Mouse (Mus musculus) central nervous system, embryonic 14 days (tissue): Measurements from ENCODE around the gene Gm9045. TPM values are rescaled to one million over a fixed set of nuclear protein-coding genes. Genes with fewer than 3 reads are reported as not detected.

ENCODE experiments used
- polyA plus RNA-seq: library from polyadenylated mRNA; depleted of rRNA; stranded (reverse); fragments of >200 nt; gene quantifications from 2 replicates; pipeline ENCODE4 v1.2.3, GENCODE M21; 2012; rRNA removed

Gm9045 gene
- 0.02 and 0.05 TPM in 2 replicates for polyA plus RNA-seq

DNA sequence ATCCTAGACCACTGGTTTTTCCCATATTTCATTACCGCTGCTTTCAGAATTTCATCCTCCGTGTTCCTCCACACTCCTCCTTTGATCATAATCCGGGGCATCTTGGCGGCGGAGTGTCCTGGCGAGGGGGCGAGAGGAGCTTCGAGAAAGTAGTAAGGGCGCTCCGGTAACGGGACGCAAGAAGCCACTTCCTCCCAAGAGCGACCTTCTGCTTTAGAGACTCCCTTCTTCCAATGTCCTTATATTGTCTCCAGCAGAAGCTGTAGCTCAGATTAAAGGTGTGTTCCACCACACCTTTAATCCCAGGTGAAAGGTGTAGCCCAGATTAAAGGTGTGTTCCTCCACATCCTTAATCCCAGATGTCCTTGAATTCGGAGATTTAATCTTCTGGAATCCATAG is at the start of gene Gm9045:
Gene Gm9045, minus strand, starts transcription at position 101 of the 400 bp plus-strand sequence.

DNA sequence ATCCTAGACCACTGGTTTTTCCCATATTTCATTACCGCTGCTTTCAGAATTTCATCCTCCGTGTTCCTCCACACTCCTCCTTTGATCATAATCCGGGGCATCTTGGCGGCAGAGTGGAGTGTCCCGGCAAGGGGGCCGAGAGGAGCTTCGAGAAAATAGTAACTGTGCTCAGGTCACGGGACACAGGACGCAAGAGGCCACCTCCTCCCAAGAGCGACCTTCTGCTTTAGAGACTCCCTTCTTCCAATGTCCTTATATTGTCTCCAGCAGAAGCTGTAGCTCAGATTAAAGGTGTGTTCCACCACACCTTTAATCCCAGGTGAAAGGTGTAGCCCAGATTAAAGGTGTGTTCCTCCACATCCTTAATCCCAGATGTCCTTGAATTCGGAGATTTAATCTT is 16.4 kb upstream of the Gm9045 start, which contains the start of gene Gm9049:
Gene Gm9049, minus strand, starts transcription at position 101 of the 400 bp plus-strand sequence.

DNA sequence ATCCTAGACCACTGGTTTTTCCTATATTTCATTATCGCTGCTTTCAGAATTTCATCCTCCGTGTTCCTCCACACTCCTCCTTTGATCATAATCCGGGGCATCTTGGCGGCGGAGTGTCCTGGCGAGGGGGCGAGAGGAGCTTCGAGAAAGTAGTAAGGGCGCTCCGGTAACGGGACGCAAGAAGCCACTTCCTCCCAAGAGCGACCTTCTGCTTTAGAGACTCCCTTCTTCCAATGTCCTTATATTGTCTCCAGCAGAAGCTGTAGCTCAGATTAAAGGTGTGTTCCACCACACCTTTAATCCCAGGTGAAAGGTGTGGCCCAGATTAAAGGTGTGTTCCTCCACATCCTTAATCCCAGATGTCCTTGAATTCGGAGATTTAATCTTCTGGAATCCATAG is 10.9 kb upstream of the Gm9045 start, which contains the start of gene Gm9048:
Gene Gm9048, minus strand, starts transcription at position 101 of the 400 bp plus-strand sequence.

DNA sequence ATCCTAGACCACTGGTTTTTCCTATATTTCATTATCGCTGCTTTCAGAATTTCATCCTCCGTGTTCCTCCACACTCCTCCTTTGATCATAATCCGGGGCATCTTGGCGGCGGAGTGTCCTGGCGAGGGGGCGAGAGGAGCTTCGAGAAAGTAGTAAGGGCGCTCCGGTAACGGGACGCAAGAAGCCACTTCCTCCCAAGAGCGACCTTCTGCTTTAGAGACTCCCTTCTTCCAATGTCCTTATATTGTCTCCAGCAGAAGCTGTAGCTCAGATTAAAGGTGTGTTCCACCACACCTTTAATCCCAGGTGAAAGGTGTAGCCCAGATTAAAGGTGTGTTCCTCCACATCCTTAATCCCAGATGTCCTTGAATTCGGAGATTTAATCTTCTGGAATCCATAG is 5.5 kb upstream of the Gm9045 start, which contains the start of gene Gm9046:
Gene Gm9046, minus strand, starts transcription at position 101 of the 400 bp plus-strand sequence.

DNA sequence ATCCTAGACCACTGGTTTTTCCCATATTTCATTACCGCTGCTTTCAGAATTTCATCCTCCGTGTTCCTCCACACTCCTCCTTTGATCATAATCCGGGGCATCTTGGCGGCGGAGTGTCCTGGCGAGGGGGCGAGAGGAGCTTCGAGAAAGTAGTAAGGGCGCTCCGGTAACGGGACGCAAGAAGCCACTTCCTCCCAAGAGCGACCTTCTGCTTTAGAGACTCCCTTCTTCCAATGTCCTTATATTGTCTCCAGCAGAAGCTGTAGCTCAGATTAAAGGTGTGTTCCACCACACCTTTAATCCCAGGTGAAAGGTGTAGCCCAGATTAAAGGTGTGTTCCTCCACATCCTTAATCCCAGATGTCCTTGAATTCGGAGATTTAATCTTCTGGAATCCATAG is 5.3 kb downstream of the Gm9045 start, which contains the start of gene Gm9044:
Gene Gm9044, minus strand, starts transcription at position 101 of the 400 bp plus-strand sequence.

DNA sequence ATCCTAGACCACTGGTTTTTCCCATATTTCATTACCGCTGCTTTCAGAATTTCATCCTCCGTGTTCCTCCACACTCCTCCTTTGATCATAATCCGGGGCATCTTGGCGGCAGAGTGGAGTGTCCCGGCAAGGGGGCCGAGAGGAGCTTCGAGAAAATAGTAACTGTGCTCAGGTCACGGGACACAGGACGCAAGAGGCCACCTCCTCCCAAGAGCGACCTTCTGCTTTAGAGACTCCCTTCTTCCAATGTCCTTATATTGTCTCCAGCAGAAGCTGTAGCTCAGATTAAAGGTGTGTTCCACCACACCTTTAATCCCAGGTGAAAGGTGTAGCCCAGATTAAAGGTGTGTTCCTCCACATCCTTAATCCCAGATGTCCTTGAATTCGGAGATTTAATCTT is 10.8 kb downstream of the Gm9045 start, which contains the start of gene Gm9040:
Gene Gm9040, minus strand, starts transcription at position 101 of the 400 bp plus-strand sequence.

DNA sequence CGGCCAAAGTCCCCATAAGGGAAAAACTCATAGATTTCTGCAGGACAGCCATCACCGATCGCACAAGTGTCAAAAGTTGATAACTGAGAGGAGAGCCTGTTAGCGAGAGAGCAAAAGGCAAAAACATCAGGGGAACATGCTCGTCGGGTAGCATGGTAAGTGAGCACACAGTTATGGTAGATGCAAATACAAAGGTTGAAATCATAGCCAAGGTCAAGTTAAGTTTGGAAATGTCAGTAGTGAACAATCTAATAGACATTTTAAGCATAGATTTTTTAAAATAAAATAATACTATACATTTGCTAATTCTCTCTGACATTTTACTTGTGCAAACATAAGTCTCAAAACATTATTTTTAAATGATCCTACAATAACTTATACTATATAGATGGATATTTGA is 42.7 kb downstream of the Gm9045 start, which contains the start of gene Iltifb:
Gene Iltifb, minus strand, starts transcription at position 101 of the 400 bp plus-strand sequence.

Other genes starting within 250 kb of the Gm9045 start
- gene Mdm1, start 196.0 kb downstream of the Gm9045 start, polyA plus RNA-seq, result 42.4 and 48.0 TPM in 2 replicates
- gene Il22, start 132.9 kb downstream of the Gm9045 start, polyA plus RNA-seq, result 0.13 and 0.15 TPM in 2 replicates
- gene Gm32717, start 97.1 kb downstream of the Gm9045 start, polyA plus RNA-seq, result 0.08 and 0.15 TPM in 2 replicates
- gene Gm32802, start 79.1 kb downstream of the Gm9045 start, polyA plus RNA-seq, result 0.08 and 0.15 TPM in 2 replicates
- gene Iltifb, start 42.8 kb downstream of the Gm9045 start, polyA plus RNA-seq, result not detected in 2 replicates
- gene Gm9040, start 10.9 kb downstream of the Gm9045 start, polyA plus RNA-seq, result not detected in 2 replicates
- gene Gm9044, start 5.4 kb downstream of the Gm9045 start, polyA plus RNA-seq, result not detected in 2 replicates
- gene Gm9046, start 5.4 kb upstream of the Gm9045 start, polyA plus RNA-seq, result not detected in 2 replicates
- not detected in 2 replicates for gene Gm9048, start 10.8 kb upstream of the Gm9045 start, polyA plus RNA-seq
- 0.02 and 0.05 TPM in 2 replicates for gene Gm9049, start 16.3 kb upstream of the Gm9045 start, polyA plus RNA-seq
- gene Ifng, start 103.2 kb upstream of the Gm9045 start, polyA plus RNA-seq, result 0.05 TPM in 1 of 2 replicates, not detected in the other